In genomic region chr6:67198085-67198484, GRCm38 (mm10) we compare ENCODE assay signal across 9 mouse cellular contexts. TPM values are rescaled to one million over a fixed set of nuclear protein-coding genes. Genes with fewer than 3 reads are reported as not detected.
DNase-seq lines count a peak whose midpoint lies in the region; ATAC-seq and TF ChIP-seq lines count a peak whose summit lies in the region.
"Had no signal": no experiment of that assay in that cellular context is flagged by ENCODE, and none has a peak within 500 bp of the region (broad histone marks: within the 10 kb centered on the region; RNA-seq: fewer than 3 reads in every experiment).

No protein-coding gene starts in this region.

- TF ChIP-seq CTCF in kidney, adult 2 months (conservative IDR thresholded peaks at IDR 0.05; ENCODE audit: insufficient read depth, insufficient read length, low read depth, low read length), result peak; percentile 67

- no peak overlapping the region for H3K27ac ChIP-seq in kidney, adult 2 months (ENCODE audit: insufficient read depth, low read depth, low read length)
- H3K27ac ChIP-seq in limb, embryonic 11.5 days (replicated peaks; ENCODE audit: low read depth, low read length), result no peak overlapping the region
- H3K27ac ChIP-seq: liver, embryonic 15.5 days had no signal

- H3K27me3 ChIP-seq in kidney, adult 2 months (replicated peaks; ENCODE audit: control insufficient read depth, insufficient read depth, low read length), result no peaks in the 10 kb centered on the region
- H3K27me3 ChIP-seq in limb, embryonic 11.5 days (ENCODE audit: control insufficient read depth, insufficient read depth, low read length), result no peaks in the 10 kb centered on the region

- no peak for ATAC-seq in limb, embryonic 11.5 days (ENCODE audit: insufficient number of reproducible peaks, low FRiP score, low TSS enrichment, low read depth)

- no peak overlapping the region for H3K4me2 ChIP-seq in limb, embryonic 11.5 days (ENCODE audit: low read depth, severe bottlenecking)
- H3K4me2 ChIP-seq: liver, embryonic 15.5 days had no signal

- no peaks in the 10 kb centered on the region for H3K4me1 ChIP-seq in kidney, adult 2 months (ENCODE audit: control insufficient read depth, insufficient read depth, low read length)
- H3K4me1 ChIP-seq in limb, embryonic 11.5 days (ENCODE audit: control insufficient read depth, insufficient read depth, low read length), result no peaks in the 10 kb centered on the region
- H3K4me1 ChIP-seq: liver, embryonic 15.5 days had no signal

- 34% methylated on average over 4 of the region's 4 CpGs for WGBS in kidney, adult 2 months
- 27% methylated on average over 4 of the region's 4 CpGs for WGBS in limb, embryonic 11.5 days

- no peak overlapping the region for H3K4me3 ChIP-seq in kidney, adult 2 months (ENCODE audit: insufficient read depth, low read depth, low read length)
- no peak overlapping the region for H3K4me3 ChIP-seq in limb, embryonic 11.5 days (ENCODE audit: low read depth, low read length)
- H3K4me3 ChIP-seq: liver, embryonic 15.5 days had no signal

- no peaks in the 10 kb centered on the region for H3K36me3 ChIP-seq in kidney, adult 2 months (ENCODE audit: control insufficient read depth, insufficient read depth, low read length)
- H3K36me3 ChIP-seq in limb, embryonic 11.5 days (ENCODE audit: control insufficient read depth, insufficient read depth, low read length), result no peaks in the 10 kb centered on the region
- H3K36me3 ChIP-seq: liver, embryonic 15.5 days had no signal

- peak; percentile 51 for DNase-seq in adrenal gland, postnatal 10 days
- DNase-seq in adrenal gland, adult 8-10 months, result no peak
- peak; percentile 52 for DNase-seq in kidney, adult 2 months
- no peak for DNase-seq in kidney, adult 11 months
- peak; percentile 22 for DNase-seq in A20 (ENCODE audit: low read depth, low spot score)
- DNase-seq in cerebellum, postnatal 25 days, result peak; percentile 37 to 68
- DNase-seq in limb, embryonic 11.5 days (ENCODE audit: low spot score), result peak; percentile 49
- DNase-seq in thymus, postnatal 0 days (ENCODE audit: low spot score), result peak; percentile 57

- no peak for TF ChIP-seq POLR2A in kidney, adult 2 months (IDR thresholded peaks at IDR 0.05; ENCODE audit: low read depth, low read length)

- no peaks in the 10 kb centered on the region for H3K9me3 ChIP-seq in limb, embryonic 11.5 days (ENCODE audit: control insufficient read depth, low read length)
- H3K9me3 ChIP-seq: liver, embryonic 15.5 days had no signal

- no peak overlapping the region for H3K9ac ChIP-seq in limb, embryonic 11.5 days (ENCODE audit: low read length)
- H3K9ac ChIP-seq: liver, embryonic 15.5 days had no signal

RNA-seq across cellular contexts. Expression of gene Serbp1, which starts 39.9 kb away (rescaled TPM):
- total RNA-seq in adrenal gland, postnatal 10 days (2021), result 100 to 1,000 TPM; 321 to 336 TPM
- total RNA-seq in adrenal gland, adult 8-10 months (2022), result 100 to 1,000 TPM; 163 to 303 (median 206) TPM
- 47.8 and 62.0 TPM in 2 replicates for polyA plus RNA-seq in kidney, adult 2 months (2012; rRNA removed)
- polyA plus RNA-seq in limb, embryonic 11.5 days (2014; fragmentation: Nextera tagmentation; extraction: Ambion mirVana), result 639 and 654 TPM in 2 replicates
- 518 and 533 TPM in 2 replicates for polyA plus RNA-seq in thymus, postnatal 0 days (2015; fragmentation: Nextera tagmentation; extraction: Ambion mirVana)

Comparison
In these comparisons a context has a peak if more than half of its experiments do, and no peak if none do; other contexts are left out.
1. DNase-seq: peak in adrenal gland, postnatal 10 days (single experiment), kidney, adult 2 months (single experiment), A20 (single experiment), cerebellum, postnatal 25 days (2 of 2), limb, embryonic 11.5 days (single experiment) and thymus, postnatal 0 days (single experiment); none in adrenal gland, adult 8-10 months (single experiment) and kidney, adult 11 months (single experiment).